Mouse (Mus musculus) yolk sac, embryonic 10.5 days (tissue): ENCODE measurements around the gene Ccdc14.
"Not testable (repeated sequence)": the region's sequence is repeated elsewhere in the genome, so short reads cannot be mapped to it uniquely, and the experiment has no call there.

Experiments used
- DNase-seq: peaks from one replicate; pipeline ENCODE4 v3.0.0-alpha.2; 2017; ENCODE audit warnings: low spot score

Gene Ccdc14

DNA sequence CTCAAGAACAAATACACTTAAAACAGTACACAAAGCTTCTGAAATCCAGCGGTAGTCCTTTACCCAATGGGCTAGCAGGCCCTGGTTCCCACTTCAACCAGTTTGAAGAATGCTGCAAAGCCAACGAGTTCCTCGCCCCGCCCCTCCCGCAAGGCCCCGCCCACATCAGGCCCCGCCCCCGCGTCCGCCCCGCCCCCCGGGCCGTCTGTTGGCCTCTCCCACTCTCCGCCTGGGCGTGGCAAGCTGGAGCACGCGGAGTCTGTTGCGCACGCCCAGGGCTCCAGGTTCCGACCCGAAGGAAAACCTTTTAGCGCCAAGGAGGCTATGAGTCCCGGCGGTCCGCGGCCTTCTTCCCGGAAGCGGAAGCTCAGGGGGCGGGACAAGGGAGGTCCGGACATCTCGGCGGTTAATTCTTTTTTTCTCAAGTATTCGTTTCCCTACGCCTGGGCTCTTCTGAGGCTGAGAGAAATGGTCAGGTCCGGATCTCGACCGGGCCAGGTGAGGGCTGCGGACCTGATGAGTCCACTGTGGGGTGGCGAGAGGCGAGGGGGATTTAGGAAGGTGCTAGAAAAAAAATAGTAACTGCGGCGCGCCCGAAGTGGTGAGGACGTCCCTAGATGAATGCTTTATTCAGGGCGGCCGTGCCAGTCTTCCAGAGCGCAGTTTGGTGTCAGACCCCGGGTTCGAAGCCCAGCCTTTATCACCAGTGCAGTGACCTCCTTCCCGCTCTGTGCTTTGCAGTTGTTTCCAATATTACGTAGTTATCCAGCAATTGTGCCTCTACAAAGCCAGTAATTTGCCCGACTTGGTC, at the start of gene Ccdc14:
Gene Ccdc14, plus strand, starts transcription at position 283 of the 811 bp plus-strand sequence.
- peak; percentile 91 for DNase-seq

DNA sequence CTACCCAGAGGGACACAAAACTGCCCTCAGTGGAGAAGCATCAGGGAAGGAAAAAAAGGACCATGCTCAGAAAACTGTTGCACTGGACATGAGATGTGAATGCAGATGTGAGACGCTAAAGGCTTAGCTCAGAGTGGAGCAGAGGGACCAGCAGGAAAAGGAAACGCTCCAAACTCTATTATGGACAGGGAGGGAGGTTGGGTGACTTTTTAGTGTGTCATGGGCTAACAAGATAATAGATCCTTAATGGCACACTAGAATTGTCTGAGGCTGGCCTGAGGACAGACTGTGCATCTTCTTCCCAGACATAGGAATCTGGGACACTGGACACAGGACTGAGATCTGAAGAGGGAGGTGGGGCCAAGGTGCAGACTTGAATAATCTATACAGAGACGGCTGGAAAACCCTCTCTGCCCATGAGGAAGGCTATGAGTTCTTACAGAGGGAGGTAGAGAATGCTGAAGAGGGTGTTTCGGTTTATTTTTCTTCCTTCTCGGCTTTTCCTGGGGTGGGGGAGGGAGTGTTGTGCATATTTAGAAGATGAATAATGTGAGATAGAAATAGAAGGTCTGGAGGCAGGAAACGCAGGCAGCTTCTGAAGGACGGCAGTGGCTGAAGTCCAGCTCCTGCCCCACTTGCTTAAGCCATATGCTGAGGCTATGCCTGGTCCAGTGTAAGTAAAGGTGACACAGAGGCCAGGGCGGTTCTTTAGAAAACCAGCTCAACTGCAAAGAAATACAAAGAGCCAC, 46.7 kb upstream of the Ccdc14 start:
- DNase-seq: no peak

DNA sequence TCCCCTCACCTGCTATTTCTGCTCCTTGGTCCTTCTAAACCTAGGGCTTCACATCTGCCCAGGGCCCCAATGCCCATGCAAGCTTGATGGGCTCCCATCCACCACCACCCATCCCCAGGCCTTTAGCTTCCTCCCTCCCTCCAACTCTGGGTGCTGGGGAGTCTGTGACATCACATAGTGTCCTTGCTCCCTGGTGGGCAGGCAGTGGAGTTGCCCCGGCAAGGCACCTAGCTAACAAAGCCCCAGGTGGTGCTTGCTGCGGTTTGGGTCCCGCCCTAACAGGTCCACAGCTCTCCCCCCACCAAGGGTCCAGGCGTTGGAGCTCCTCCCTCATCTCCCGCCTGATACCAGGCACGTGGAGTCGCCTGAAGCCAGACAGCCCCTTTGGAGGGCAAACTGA, 40.8 kb upstream of the Ccdc14 start, which contains the start of gene Ropn1:
Gene Ropn1, plus strand, starts transcription at position 301 of the 400 bp plus-strand sequence.
- no peak for DNase-seq

DNA sequence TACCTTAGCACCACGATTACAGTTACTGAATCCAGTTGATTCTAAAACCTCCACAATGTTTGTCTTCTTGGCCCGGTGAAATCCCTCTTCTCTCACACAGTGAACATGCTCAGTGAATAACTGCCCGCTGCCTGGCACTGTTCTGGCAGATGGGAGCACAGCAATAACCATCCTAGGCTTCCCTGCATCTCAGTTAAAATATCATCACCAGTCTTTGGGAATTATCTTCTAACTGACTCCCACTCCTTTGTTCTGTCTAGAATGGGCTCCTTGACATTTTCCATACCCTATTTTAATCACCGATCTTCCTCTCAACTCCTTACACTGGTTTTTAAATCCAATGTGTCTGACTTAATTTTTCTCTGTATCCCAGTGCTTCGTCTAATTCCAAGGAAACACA, 37.4 kb upstream of the Ccdc14 start:
- no peak for DNase-seq

DNA sequence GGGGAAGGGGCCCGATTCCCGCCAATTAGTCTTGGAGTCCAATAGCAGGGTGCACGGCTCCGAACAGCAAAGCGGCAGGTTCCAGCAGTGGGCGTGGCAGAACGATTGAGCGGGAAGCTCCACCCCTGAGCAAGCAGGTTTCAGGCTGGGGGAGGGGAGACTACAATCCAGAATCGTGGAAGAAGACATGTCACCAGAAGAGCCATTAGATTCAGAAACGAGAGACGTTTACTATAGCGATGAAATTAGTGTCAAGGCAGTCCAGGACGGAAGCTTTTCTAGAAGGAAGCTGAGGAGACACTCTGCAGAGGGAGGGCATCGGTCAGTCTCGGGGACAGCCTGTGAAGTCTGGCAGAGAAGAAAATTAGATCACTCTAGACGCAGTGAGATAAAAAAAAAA, 32.9 kb upstream of the Ccdc14 start:
- not testable (repeated sequence) for DNase-seq

DNA sequence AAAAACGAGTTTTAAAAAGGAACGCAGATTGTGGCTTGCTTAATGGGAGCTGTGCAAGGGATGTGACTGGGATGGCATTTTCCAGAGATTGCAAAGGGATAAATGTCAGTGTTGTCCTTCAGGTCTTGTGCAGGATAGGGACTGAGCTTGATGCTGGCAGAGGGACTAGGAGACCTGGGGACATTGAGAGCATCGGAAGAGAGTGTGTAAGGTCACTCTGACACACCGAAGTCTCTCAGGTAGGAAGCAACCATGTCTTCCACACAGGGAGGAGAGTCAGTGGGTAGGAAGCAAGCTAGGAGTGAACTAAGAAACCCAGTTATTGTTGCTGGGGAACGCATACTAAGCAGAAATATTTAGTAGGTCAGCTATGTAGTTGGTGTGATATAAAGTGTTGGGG, 32.4 kb upstream of the Ccdc14 start:
- DNase-seq: no peak

DNA sequence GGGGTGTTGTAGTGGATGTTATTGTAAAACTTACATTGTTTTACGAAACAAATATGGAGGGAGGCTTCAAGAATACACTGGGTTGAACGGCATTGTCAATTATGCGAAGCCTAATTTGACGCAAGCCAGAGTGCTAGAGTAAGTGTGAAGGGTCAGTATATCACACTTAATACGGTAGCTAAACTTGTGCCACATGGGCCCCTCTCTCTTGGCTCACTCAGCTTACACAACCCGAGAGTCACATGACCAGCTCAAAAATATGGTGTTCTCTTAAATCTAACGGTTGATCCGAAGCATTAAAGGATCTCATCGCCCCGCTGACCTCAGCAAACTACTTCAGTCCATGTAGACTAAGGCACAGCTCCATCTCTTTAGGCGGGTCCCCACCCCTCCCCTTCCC, 32.0 kb upstream of the Ccdc14 start:
- DNase-seq: no peak

DNA sequence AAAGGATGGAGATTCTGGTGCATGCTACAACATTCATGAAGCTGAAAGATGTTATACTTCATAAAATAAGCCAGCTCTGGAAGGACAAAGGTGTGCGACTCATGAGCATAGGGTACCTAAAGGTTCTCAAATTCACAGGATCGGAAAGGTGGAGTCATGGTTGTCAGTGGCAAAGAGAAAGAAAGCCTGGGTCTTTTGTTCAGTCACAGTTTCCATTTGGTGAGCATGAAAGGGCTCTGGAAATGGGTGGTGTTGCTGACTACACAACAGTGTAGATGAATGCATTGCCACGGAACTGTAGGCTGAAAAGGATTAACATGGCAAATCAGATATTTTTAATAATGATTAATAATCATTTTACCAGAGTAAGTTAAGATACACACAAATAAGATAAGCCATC, 25.9 kb upstream of the Ccdc14 start:
- no peak for DNase-seq

DNA sequence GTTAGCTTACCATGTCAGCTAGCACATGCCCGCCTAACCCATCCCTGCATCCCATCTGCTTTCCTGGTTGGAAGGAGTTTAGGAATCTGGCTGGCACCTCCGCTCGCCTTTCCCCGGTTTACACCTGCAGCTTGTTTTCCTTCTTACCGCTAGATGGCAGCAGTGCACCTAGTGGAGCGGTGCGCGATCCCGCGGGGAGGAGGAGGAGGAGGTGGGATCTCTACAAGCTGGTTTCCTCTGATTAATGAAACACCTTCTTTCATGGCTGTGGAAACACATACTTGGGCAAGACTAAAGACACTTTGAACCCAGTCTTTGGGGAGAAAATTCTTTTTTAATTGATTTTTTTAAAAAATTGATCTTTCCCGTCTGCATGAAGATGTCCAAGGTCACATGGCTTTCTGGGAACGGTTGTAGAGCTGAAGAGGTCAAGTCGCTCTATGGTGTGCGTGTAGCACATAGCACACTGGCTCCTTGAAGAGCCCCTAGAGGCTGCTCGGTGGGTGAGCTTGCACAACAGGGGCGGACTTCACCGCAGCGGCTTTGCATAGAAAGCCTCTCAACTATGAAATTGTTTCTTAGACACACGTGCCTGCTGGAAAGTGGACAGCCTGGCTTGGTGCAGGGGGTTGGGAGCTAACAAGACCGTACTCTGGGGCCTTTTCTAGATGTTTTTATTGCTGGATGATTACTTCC, 23.2 kb upstream of the Ccdc14 start:
- peak; percentile 50 for DNase-seq

DNA sequence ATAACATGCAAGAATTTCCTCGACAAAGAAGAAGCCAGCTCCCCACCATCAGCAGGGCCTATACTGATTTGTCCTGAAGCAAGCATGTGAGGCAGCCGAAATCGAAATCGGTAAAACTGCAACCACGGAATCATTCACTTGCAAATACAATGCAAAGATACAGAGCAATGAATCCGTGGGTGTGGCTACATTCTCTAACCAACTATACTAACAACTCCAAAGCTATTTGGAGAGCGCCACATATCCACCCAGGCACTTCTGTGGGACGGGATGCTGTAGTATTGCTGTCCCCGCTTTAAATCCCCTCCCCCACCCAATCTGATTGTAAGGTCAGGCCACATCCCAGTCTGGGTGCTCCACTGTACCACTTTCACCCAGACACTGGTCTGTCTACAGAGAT, 22.1 kb upstream of the Ccdc14 start:
- DNase-seq: no peak

DNA sequence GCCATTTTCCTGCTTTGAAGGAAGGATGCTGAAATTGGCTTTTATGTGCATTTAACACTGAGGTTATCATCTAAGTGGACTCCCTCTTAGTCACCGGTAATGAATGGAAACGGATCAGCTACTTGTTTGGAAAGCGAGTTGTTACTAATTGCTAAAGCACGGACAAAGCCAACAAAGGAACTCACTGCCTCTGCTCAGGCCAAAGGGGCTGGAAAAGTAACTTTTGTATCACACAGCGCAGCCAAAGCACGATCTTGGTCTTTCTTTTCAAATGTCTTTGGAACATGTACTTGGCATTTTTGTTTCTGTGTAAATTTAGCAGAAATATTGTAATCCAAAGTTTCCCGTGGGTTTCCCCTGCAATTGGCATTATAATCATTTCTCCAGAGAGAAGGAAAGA, 18.4 kb upstream of the Ccdc14 start:
- DNase-seq: no peak

DNA sequence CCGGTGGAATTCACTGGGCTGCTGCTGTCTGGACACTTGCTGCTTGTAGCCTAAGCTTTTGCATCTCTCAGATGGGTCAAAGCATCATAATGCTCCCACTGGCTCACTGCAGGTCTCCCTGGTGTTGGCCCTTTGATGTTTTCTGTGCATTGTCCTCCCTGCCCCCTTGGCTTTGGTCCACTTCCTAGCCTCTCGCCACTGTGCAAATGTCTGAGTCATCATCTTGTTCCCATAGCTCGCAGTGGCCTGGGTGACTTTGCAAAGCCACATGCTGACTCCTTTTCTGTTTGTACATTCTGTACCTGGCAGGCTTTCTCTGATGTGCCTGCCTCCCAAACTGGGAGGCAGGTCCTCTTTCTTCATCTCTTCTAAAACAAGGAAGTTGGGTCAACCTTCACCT, 17.6 kb upstream of the Ccdc14 start:
- no peak for DNase-seq

DNA sequence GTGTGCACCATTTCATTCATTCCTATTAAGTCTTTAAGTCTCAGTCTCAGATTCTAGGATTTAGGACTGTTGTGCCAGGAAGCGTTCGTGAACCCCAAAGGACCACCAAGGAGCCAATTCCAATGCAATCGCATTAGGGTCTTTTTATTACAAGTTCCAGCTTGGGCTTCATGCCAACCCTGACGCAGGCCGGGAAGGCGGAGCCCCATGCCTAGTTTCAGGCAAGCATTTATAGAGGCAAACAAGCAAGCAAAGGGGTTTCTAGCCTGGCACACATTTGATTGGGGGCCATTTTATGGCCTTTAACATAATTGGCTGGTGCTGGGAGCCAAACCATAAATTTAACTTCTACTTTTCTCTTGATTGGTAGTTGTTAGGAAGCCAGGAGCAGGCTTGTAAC, 16.1 kb upstream of the Ccdc14 start:
- no peak for DNase-seq

DNA sequence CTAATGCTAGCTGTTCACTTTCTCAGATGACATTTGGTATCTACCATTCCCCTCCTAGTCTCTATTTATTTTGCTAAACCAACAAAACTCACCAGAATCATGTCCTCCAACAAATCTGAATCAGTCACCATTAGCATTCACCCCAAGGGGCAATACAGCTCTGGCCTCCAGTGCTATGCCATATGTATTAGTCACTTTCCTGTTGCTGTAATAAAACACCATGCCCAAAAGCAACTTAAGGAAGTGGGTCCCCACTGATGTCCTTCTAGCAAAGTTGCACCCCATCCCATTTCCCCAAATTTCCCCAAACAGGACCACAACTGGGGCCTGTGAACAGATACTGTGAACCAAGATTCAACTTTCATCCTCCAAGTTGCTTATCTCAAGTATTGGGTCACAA, 8.6 kb upstream of the Ccdc14 start:
- no peak for DNase-seq

DNA sequence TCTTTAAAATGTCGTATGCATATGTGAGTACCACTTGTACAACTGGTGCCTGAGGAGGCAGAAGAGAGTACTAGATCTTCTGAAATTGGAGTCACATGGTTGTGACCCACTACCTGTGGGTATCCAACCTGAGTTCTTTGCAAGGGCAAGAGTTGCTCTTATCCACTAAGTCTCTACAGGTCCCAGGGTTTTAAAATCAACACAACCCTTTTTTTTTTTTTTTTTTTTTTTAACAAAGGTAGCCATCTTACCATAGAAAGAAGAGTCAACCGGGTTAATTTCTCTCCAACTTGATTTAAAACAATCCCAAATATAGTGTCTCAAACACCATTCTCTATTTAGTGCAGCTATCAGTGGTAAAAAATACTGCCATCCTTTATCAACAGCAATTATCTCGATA, 537 bp upstream of the Ccdc14 start:
- DNase-seq: no peak

DNA sequence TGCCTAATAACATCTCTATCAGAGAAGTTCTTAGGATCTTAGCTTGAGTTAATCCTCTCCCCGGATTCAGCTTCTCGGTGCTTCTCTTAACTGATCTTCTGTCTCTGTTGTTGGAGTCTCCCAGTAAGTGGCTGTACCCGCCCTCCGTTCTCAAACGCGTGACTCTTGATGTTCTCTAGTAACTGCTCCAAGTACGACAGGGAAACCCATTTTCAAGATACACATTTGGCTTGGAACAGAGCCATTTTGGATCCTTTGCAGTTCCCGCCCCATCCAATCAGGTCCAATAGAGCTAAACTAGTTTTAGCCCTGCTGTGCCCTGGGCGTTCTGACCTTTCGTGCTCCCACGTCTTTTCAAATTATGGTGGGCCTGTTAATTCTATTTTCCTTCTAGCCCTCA, 740 bp downstream of the Ccdc14 start:
- no peak for DNase-seq

DNA sequence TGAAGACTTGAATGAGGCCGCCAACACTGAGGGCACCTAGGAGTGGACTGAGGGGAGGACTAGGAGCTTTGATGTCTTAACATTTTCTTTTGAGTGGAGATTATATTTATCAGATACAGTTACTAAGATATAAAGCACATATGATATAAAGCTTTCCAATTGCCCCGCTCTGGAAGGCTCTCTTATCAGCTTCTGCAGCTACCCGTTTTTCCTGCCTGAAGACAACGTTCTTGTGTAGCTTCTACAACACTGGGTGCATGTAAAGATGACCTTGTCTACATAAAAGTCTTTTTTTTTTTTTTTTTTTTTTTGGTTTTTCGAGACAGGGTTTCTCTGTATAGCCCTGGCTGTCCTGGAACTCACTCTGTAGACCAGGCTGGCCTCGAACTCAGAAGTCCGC, 4.1 kb downstream of the Ccdc14 start:
- no peak for DNase-seq

DNA sequence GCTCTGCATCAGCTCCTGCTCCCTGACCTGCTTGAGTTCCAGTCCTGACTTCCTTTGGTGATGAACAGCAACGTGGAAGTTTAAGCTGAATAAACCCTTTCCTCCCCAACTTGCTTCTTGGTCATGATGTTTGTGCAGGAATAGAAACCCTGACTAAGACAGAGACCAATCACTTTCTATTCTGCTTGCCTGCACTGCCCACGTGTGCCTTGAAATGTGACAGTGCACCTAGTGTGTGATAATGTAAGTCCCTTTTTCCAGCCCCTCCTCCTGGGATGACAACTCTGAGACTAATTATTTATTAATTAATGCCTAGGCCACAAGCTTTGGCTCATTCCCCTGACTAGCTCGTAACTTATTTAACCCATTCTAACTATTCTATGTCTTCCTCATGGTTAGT, 8.3 kb downstream of the Ccdc14 start:
- not testable (repeated sequence) for DNase-seq

DNA sequence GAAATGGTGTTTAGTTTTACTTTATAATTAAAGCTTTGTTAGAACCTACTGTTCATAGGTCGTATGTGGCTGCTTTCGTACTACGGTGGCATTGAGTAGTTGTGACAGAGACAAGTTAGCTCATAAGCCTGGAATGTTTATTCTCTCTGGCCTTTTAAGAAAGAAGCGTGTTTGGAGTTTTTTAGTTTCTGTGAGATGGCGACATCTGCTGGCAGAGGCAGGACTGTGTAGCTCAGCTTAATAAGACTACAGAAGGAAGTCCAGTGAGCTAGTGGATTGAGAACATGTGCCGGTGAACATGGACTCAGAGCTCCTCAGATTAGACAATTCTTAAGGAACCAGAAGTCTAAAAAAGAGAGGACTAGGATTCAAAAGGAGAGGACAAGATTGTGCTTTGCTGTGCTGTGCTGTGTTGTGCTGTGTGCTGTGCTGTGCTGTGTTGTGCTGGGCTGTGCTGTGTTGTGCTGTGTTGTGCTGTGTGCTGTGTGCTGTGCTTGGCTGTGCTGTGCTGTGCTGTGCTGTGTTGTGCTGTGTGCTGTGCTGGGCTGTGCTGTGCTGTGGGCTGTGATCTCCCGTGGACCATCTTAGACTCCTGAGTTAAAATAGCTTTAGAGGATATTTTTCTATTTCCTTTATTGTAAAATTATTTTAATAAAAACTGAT, 9.9 kb downstream of the Ccdc14 start:
- DNase-seq: peak; percentile 63

DNA sequence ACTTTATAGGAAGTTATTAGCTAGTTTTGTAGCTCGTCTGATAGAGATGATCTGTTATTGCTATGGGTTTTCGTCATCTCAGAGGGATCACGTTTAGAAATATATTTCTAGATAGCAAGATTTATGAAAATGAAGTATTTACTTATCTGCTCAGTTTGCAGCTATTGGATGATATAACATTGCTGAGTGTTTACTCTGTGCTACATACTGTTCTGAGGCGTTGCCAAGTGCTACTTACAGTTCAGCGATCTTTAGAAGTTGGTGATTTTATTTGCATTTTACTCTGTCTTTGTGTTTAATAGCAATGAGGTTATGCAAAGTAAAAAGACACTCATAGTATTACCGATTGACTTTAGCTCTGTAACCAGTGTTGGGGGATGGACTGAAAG, 10.4 kb downstream of the Ccdc14 start:
- DNase-seq: no peak

DNA sequence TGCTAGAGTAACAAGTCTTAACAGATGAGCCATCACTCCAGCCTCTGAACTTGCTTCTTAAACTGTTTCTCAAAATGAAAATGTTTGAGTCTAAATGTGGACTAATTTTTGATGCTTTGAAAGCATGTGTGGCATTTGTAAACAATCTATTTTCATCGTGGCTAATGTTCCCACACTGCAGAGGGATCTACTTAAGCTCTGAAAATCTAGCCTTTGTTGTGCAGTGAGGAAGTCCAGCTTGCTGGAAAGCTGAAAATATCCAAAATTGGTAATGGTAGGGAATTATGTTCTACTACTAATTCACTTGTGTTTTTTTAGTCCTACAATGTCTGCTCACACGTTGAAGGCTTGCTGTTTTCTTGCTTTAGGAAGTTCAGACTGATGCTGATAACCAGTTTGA, 15.6 kb downstream of the Ccdc14 start:
- no peak for DNase-seq

DNA sequence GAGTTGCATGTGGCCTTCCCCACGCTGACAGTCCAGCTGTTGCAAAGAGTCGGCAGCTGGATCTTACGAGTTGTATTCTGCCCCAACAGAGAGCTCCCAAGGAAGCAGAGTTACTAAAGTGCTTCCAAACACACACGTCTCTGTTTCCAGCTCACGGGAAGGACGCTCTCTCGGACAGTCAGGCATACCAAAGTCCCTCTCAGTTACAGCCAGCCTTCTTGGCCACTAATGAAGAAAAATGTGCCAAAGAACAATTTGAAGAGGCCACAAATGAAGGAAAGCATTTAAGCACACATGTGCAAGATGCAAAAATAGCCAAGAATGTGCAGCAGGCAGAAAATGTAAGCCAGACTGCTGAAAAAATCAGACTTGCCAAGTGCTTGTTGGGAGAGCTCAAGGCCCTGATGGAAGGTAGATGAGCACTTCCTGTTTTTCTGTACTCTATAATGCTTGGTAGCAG, 16.1 kb downstream of the Ccdc14 start:
- no peak for DNase-seq
